Mouse (Mus musculus) CH12.LX (cell line): ENCODE measurements around the gene Eya2. TPM values are rescaled to one million over a fixed set of nuclear protein-coding genes. Genes with fewer than 3 reads are reported as not detected.
A peak's percentile ranks its signal among the peaks of the same experiment; 100 is the strongest.

Source experiments
- DNase-seq: peaks from one replicate; pipeline ENCODE4 v3.0.0-alpha.2; 2013; ENCODE audit errors: extremely low read depth
- H3K27ac ChIP-seq: 2 replicates; pipeline ENCODE4 v1.5.1; 2012; ENCODE audit warnings: low read depth, mild to moderate bottlenecking, control low read depth, moderate library complexity; ENCODE audit not compliant: insufficient read depth
- H3K27me3 ChIP-seq: replicated peaks from 2 replicates; pipeline ENCODE3; 2012; ENCODE audit warnings: inconsistent platforms
- H3K36me3 ChIP-seq, 2 experiments: replicated peaks in 1 of 2; 2 replicates each; pipeline versions ENCODE3 to v1.6.1; 2012; ENCODE audit warnings: inconsistent platforms in 1 of 2, low read length in 1 of 2, mild to moderate bottlenecking in 1 of 2, mixed read lengths in 1 of 2, moderate library complexity in 1 of 2; ENCODE audit not compliant: control insufficient read depth in 1 of 2, insufficient read depth in 1 of 2
- H3K4me1 ChIP-seq, 2 experiments: 2 replicates each; pipeline ENCODE4 v1.6.1; 2012; ENCODE audit warnings: inconsistent platforms in 1 of 2, moderate library complexity in 1 of 2; ENCODE audit not compliant: insufficient read depth in 2 of 2, control insufficient read depth in 1 of 2
- H3K4me2 ChIP-seq: 2 replicates; pipeline ENCODE4 v1.6.1; 2012; ENCODE audit warnings: low read depth, mild to moderate bottlenecking, control low read depth; ENCODE audit not compliant: poor library complexity, insufficient read depth, severe bottlenecking
- H3K4me3 ChIP-seq, 3 experiments: fragments of 150-350 bp in 1 of 3; sonication (generic) in 1 of 3; replicated peaks in 1 of 3; 2 replicates each; pipeline versions ENCODE3 to v1.5.1; 2011 to 2012; ENCODE audit warnings: low read depth in 2 of 3, low read length in 2 of 3, mild to moderate bottlenecking in 2 of 3, moderate library complexity in 2 of 3, control low read depth in 1 of 3, improper control_type of control experiment in 1 of 3, inconsistent platforms in 1 of 3, mixed read lengths in 1 of 3; ENCODE audit not compliant: poor library complexity in 1 of 3
- H3K79me2 ChIP-seq: replicated peaks from 2 replicates; pipeline ENCODE4 v1.6.1; 2012; ENCODE audit warnings: mild to moderate bottlenecking, moderate library complexity; ENCODE audit not compliant: control insufficient read depth, poor library complexity, insufficient read depth, severe bottlenecking; ENCODE audit errors: extremely low read depth
- H3K9ac ChIP-seq: 2 replicates; pipeline ENCODE4 v1.6.1; 2012; ENCODE audit warnings: low read depth, mild to moderate bottlenecking, control low read depth, moderate library complexity; ENCODE audit not compliant: insufficient read depth
- H3K9me3 ChIP-seq: replicated peaks from 2 replicates; pipeline ENCODE3; 2012; ENCODE audit warnings: low read length, inconsistent platforms, mixed read lengths
- CHD2 ChIP-seq: IDR thresholded peaks from 2 replicates; pipeline ENCODE4 v1.6.1; 2011; ENCODE audit warnings: low read length, improper control_type of control experiment
- CTCF ChIP-seq, 2 experiments: IDR thresholded peaks in 1 of 2; conservative IDR thresholded peaks in 1 of 2; 2 replicates each; pipeline ENCODE4 v1.5.1; 2011 to 2012; ENCODE audit warnings: low read depth in 2 of 2, low read length in 2 of 2, improper control_type of control experiment in 1 of 2, inconsistent platforms in 1 of 2, mild to moderate bottlenecking in 1 of 2, moderate library complexity in 1 of 2
- E2F4 ChIP-seq: IDR thresholded peaks from 2 replicates; pipeline ENCODE4 v1.6.1; 2011; ENCODE audit warnings: low read depth, low read length, improper control_type of control experiment; ENCODE audit not compliant: insufficient replicate concordance
- EP300 ChIP-seq: IDR thresholded peaks from 2 replicates; pipeline ENCODE4 v1.6.1; 2011; ENCODE audit warnings: low read length, improper control_type of control experiment
- ETS1 ChIP-seq: conservative IDR thresholded peaks from 2 replicates; pipeline ENCODE4 v1.6.1; 2012; ENCODE audit warnings: low read depth, mild to moderate bottlenecking, inconsistent platforms, low read length, improper control_type of control experiment, moderate library complexity
- GABPA ChIP-seq: IDR thresholded peaks from 2 replicates; pipeline ENCODE4 v1.6.1; 2012; ENCODE audit warnings: low read depth, low read length, improper control_type of control experiment, inconsistent platforms; ENCODE audit not compliant: insufficient replicate concordance
- IRF4 ChIP-seq: IDR thresholded peaks from 2 replicates; pipeline ENCODE4 v1.6.1; 2014; ENCODE audit warnings: low read depth, mild to moderate bottlenecking, inconsistent platforms, low read length, improper control_type of control experiment
- MAFK ChIP-seq: IDR thresholded peaks from 2 replicates; pipeline ENCODE4 v1.6.1; 2011; ENCODE audit warnings: low read length, improper control_type of control experiment; ENCODE audit not compliant: insufficient replicate concordance
- MAZ ChIP-seq: IDR thresholded peaks from 2 replicates; pipeline ENCODE4 v1.6.1; 2012; ENCODE audit warnings: low read depth, mild to moderate bottlenecking, inconsistent platforms, low read length, improper control_type of control experiment, moderate library complexity
- MYC ChIP-seq: IDR thresholded peaks from 2 replicates; pipeline ENCODE4 v1.6.1; 2011; ENCODE audit warnings: low read depth, mild to moderate bottlenecking, improper control_type of control experiment, low read length
- NELFE ChIP-seq: IDR thresholded peaks from 2 replicates; pipeline ENCODE4 v1.6.1; 2011; ENCODE audit warnings: low read depth, low read length, improper control_type of control experiment
- RAD21 ChIP-seq: IDR thresholded peaks from 2 replicates; pipeline ENCODE4 v1.6.1; 2011; ENCODE audit warnings: low read depth, mild to moderate bottlenecking, low read length, improper control_type of control experiment, moderate library complexity
- SIN3A ChIP-seq: IDR thresholded peaks from 2 replicates; pipeline ENCODE4 v1.6.1; 2012; ENCODE audit warnings: low read length, improper control_type of control experiment, inconsistent platforms
- SMC3 ChIP-seq: IDR thresholded peaks from 2 replicates; pipeline ENCODE4 v1.6.1; 2011; ENCODE audit warnings: low read depth, low read length, improper control_type of control experiment
- TBP ChIP-seq: conservative IDR thresholded peaks from 2 replicates; pipeline ENCODE4 v1.6.1; 2011; ENCODE audit warnings: low read depth, low read length, improper control_type of control experiment
- TCF12 ChIP-seq: IDR thresholded peaks from 2 replicates; pipeline ENCODE4 v1.6.1; 2014; ENCODE audit warnings: low read depth, mild to moderate bottlenecking, inconsistent platforms, low read length, improper control_type of control experiment
- UBTF ChIP-seq: IDR thresholded peaks from 2 replicates; pipeline ENCODE4 v1.6.1; 2012; ENCODE audit warnings: low read depth, mild to moderate bottlenecking, inconsistent platforms, low read length, improper control_type of control experiment, moderate library complexity
- USF2 ChIP-seq: conservative IDR thresholded peaks from 2 replicates; pipeline ENCODE4 v1.6.1; 2011; ENCODE audit warnings: low read depth, low read length, improper control_type of control experiment
- ZKSCAN1 ChIP-seq: IDR thresholded peaks from 2 replicates; pipeline ENCODE4 v1.6.1; 2012; ENCODE audit warnings: low read depth, inconsistent platforms, low read length, improper control_type of control experiment, borderline replicate concordance
- ZMIZ1 ChIP-seq: IDR thresholded peaks from 2 replicates; pipeline ENCODE4 v1.6.1; 2012; ENCODE audit warnings: low read depth, mild to moderate bottlenecking, inconsistent platforms, low read length, improper control_type of control experiment
- dilution Hi-C: fragments of 300-500 bp; cut with MboI; formaldehyde crosslinking; loops from 2 replicates; pipeline ENCODE4 v1.14.3; 2020; ENCODE audit warnings: low sequenced_read_pairs; ENCODE audit not compliant: extremely low pct_unique_long_range_greater_than_20kb, extremely low pct_ligation_motif_present
- in situ Hi-C: fragments of 300-500 bp; cut with MboI; formaldehyde crosslinking; loops from 3 replicates; pipeline ENCODE4 v1.14.3; 2019; ENCODE audit warnings: low sequenced_read_pairs, low pct_ligation_motif_present, low pct_unique_long_range_greater_than_20kb, mixed read lengths
- polyA plus RNA-seq: library from polyadenylated mRNA; unstranded; fragments of >175 nt; gene quantifications from 2 replicates; pipeline ENCODE4 v1.2.1, GENCODE M21; 2012; ENCODE audit warnings: low read depth; ENCODE audit not compliant: insufficient read length
- total RNA-seq, 2 experiments: library from RNA; depleted of rRNA; stranded (reverse); fragments of 300-350 nt in 1 of 2; fragments of >200 nt in 1 of 2; gene quantifications; 2 replicates each; pipeline ENCODE4 v1.2.3; 2012 to 2014

Gene Eya2
- total and polyA plus RNA-seq, 3 experiments = not detected

GRCm38 (mm10) chr2:165809901-165810477 lies 215.2 kb downstream of the Eya2 start:
- no peaks in the 10 kb centered on the region for H3K27me3 ChIP-seq
- in situ Hi-C loops = no loop called here
- H3K4me1 ChIP-seq = peaks cover 19 to 58% of the 10 kb centered on the region in 2 experiments
- no peak overlapping the region for H3K27ac ChIP-seq
- H3K36me3 ChIP-seq = peaks cover 81 to 93% of the 10 kb centered on the region in 2 experiments
- H3K79me2 ChIP-seq = peaks cover 25% of the 10 kb centered on the region; the same call in 1 of the 2 replicates
- no peak overlapping the region for H3K4me2 ChIP-seq
- TF ChIP-seq ZKSCAN1 (no peak), TBP (no peak), ETS1 (no peak), GABPA (no peak), E2F4 (no peak), SIN3A (no peak), MYC (no peak), SMC3 (no peak), IRF4 (no peak), EP300 (no peak), UBTF (no peak), CHD2 (no peak), MAZ (no peak), ZMIZ1 (no peak)
- no peak for DNase-seq
- H3K9me3 ChIP-seq = no peaks in the 10 kb centered on the region
- no peak overlapping the region for H3K4me3 ChIP-seq
- no peak overlapping the region for H3K9ac ChIP-seq
- dilution Hi-C loops = no loop called here

- DNase-seq = peak; percentile 74
- peaks cover 19 to 72% of the 10 kb centered on the region in 2 experiments for H3K4me1 ChIP-seq
- H3K9ac ChIP-seq = no peak overlapping the region
- peak overlapping the region; percentile 78; the same call in 1 of the 2 replicates for H3K27ac ChIP-seq
- no peak overlapping the region for H3K4me2 ChIP-seq
- TF ChIP-seq SMC3 (peak; percentile 73), USF2 (no peak), CTCF (conservative IDR thresholded peaks at IDR 0.05 in 1 of 2, IDR thresholded peaks at IDR 0.05 in 1 of 2; ENCODE audit: low read depth in 2 of 2, low read length in 2 of 2) (peak; percentile 36 to 99; a peak in 3 of 4 replicates), NELFE (peak; percentile 62; the same call in 1 of the 2 replicates), MAFK (no peak), ZMIZ1 (0 out of 2 replicates have a peak, but pooled peaks have one; percentile 23), TCF12 (0 out of 2 replicates have a peak, but pooled peaks have one; percentile 13), IRF4 (peak; percentile 36; the same call in 1 of the 2 replicates), RAD21 (peak; percentile 58)
- H3K27me3 ChIP-seq = no peaks in the 10 kb centered on the region
- peaks cover 79 to 92% of the 10 kb centered on the region in 2 experiments for H3K36me3 ChIP-seq
- in situ Hi-C loops (no loop called here), dilution Hi-C loops (no loop called here)
- H3K9me3 ChIP-seq = no peaks in the 10 kb centered on the region
- no peak overlapping the region for H3K4me3 ChIP-seq
- H3K79me2 ChIP-seq = peaks cover 21% of the 10 kb centered on the region; the same call in 1 of the 2 replicates
Observed at GRCm38 (mm10) chr2:165811536-165811935, 216.7 kb downstream of the Eya2 start.
